Mouse (Mus musculus) hindbrain, embryonic 11.5 days (tissue): ENCODE results near the gene E2f7. TPM values are rescaled to one million over a fixed set of nuclear protein-coding genes. Genes with fewer than 3 reads are reported as not detected.

Experiments used
- ATAC-seq: fragments of 200-750 bp; cut with Nextera tagmentation; 2 replicates; pipeline ENCODE4 v1.8.0; 2017; ENCODE audit warnings: mild to moderate bottlenecking, moderate TSS enrichment, moderate library complexity; ENCODE audit not compliant: low FRiP score
- DNase-seq: peaks from one replicate; pipeline ENCODE4 v3.0.0-alpha.2; 2015; ENCODE audit warnings: low spot score
- H3K27ac ChIP-seq: fragments of 300-500 bp; sonication (generic); 2 replicates; pipeline ENCODE4 v1.5.1; 2014; ENCODE audit warnings: mild to moderate bottlenecking, low read depth, low read length
- H3K27me3 ChIP-seq: fragments of 300-500 bp; sonication (generic); 2 replicates; pipeline ENCODE4 v1.6.1; 2014; ENCODE audit warnings: mild to moderate bottlenecking, low read length, moderate library complexity, mixed read lengths; ENCODE audit not compliant: control insufficient read depth, insufficient read depth
- H3K36me3 ChIP-seq: fragments of 300-500 bp; sonication (generic); 2 replicates; pipeline ENCODE4 v1.6.1; 2014; ENCODE audit warnings: mild to moderate bottlenecking, low read length, moderate library complexity, mixed read lengths; ENCODE audit not compliant: control insufficient read depth, insufficient read depth
- H3K4me1 ChIP-seq: fragments of 300-500 bp; sonication (generic); replicated peaks from 2 replicates; pipeline ENCODE4 v1.6.1; 2014; ENCODE audit warnings: low read length, mixed read lengths; ENCODE audit not compliant: control insufficient read depth, insufficient read depth
- H3K4me2 ChIP-seq: fragments of 300-500 bp; sonication (generic); replicated peaks from 2 replicates; pipeline ENCODE4 v1.6.1; 2014; ENCODE audit warnings: mild to moderate bottlenecking, low read depth, low read length
- H3K4me3 ChIP-seq: fragments of 300-500 bp; sonication (generic); 2 replicates; pipeline ENCODE4 v1.5.1; 2014; ENCODE audit warnings: low read depth, low read length
- H3K9ac ChIP-seq: fragments of 300-500 bp; sonication (generic); 2 replicates; pipeline ENCODE4 v1.6.1; 2014; ENCODE audit warnings: low read depth, low read length
- H3K9me3 ChIP-seq: fragments of 300-500 bp; sonication (generic); 2 replicates; pipeline ENCODE4 v1.6.1; 2016; ENCODE audit warnings: low read length; ENCODE audit not compliant: control insufficient read depth
- WGBS: fragments of 180-500 bp; shearing (Covaris S2); extraction: QIAGEN DNeasy Blood & Tissue Kit; methylation state at CpG from one replicate; pipeline ENCODE4 v1.1.7; 2014; 5-methylcytosine and 5-hydroxymethylcytosine counted together
- polyA plus RNA-seq: library from polyadenylated mRNA; unstranded; fragments of >200 nt; fragmentation: Nextera tagmentation; extraction: Ambion mirVana; gene quantifications from 2 replicates; pipeline ENCODE4 v1.2.1, GENCODE M21; 2014

Gene E2f7
- polyA plus RNA-seq: 28.6 and 30.8 TPM in 2 replicates

DNA sequence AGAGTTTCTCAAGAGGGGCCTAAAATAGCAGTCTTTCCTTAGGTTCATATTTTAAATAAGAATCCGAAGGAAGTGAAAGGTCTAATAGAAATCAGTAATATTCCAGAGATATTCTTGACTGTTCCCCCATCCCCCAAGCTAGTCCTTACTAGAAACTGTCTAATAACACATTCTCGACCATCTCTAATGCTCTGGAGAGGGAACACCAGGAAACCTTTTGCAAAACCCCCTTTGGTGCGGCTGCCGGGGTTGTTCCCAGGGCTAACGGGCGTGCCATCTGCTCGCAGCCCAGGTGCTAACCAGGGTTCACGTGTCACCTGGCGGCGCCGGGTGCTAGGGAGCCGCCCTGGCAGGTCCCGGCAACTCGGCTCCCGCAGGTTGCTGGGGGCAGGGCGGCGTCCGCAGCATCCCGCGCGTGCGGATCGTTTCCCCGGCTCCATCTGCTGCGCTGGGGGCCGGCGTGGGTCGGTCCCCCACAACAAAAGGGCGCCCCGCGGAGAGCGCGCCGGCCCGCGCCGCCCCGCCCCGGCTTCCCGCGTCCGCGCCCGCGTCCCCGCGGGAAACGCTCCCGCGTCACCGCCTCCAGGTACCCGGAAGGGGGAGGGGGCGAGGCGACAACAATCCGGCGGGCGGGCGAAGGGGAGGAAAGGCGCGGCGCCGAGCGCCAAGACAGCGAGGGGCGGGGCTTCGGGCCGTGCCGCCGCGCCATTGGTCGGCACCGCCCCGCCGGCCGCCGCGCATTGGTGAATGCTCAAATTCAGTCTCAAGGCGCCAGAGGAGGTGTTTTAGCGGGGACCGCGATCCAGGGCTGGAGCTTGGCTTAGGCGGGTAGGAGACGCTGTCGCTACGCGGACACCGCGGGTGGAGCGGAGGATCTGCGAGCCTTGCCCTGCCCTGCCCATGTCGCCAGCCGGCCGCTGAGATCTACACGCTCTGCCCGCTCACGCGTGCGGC lies at the start of gene E2f7:
TSS of gene E2f7 (plus strand) at position 754 of the 954 bp plus-strand sequence.
- peak within 1 kb of the TSS; percentile 78 for H3K27ac ChIP-seq
- H3K4me1 ChIP-seq: peaks cover 5% of the 10 kb centered on the region; the same call in 1 of the 2 replicates
- ATAC-seq (peak; percentile 98), DNase-seq (peak; percentile 97)
- peak within 1 kb of the TSS; percentile 90 for H3K4me2 ChIP-seq
- peak within 1 kb of the TSS; percentile 88 for H3K9ac ChIP-seq
- H3K27me3 ChIP-seq: no peaks in the 10 kb centered on the region
- 1% methylated on average over 91 of the region's 98 CpGs for WGBS
- H3K36me3 ChIP-seq: no peaks in the 10 kb centered on the region
- no peaks in the 10 kb centered on the region for H3K9me3 ChIP-seq
- H3K4me3 ChIP-seq: peak within 1 kb of the TSS; percentile 83

DNA sequence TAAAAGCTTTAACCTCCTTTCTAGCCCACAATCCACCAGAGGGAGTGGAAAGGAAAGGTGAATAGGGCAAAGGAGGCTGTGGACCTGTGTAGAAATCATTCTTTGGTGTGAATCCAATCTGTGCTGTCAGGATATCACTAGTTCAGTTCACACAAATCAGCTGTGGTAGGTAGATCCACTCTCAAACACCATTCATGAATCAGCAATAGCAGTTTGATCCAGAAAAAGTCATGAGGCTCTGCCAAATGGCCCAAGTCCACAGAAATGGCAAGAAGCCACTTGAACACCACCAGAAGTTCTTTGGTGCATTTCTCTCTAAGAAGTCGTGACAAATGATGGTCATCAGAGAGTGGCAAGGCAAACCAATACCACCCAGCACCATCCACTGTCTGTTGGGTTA lies 44.0 kb upstream of the E2f7 start:
- Histone ChIP-seq H3K4me2 (no peak overlapping the region), H3K36me3 (no peaks in the 10 kb centered on the region), H3K4me1 (no peaks in the 10 kb centered on the region), H3K4me3 (no peak overlapping the region), H3K9me3 (no peaks in the 10 kb centered on the region), H3K27me3 (no peaks in the 10 kb centered on the region), H3K9ac (no peak overlapping the region), H3K27ac (no peak overlapping the region)
- DNase-seq: no peak
- WGBS: 85% methylated on average over 1 of the region's 1 CpGs
- no peak for ATAC-seq

DNA sequence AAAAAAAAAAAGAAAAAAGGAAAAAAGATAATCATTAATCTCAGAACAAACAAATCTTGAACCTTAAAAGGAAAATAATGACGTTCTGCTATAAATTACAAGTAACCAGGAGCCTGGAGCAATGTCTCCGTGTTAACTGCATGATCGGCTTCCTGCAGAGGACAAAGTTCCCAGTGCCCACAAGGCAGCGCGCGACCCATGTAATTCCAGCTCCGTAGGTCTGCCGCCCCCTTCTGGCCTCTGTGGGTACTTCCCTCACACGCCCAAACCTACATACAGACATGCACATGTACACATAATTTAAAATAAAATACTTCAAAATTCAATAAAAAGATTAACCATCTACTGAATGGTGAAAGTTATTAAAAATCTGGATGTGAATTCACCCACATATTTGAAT lies 39.6 kb upstream of the E2f7 start:
- Histone ChIP-seq H3K4me2 (no peak overlapping the region), H3K27ac (no peak overlapping the region), H3K4me3 (no peak overlapping the region), H3K36me3 (no peaks in the 10 kb centered on the region), H3K27me3 (no peaks in the 10 kb centered on the region), H3K9me3 (no peaks in the 10 kb centered on the region), H3K9ac (no peak overlapping the region), H3K4me1 (no peaks in the 10 kb centered on the region)
- peak; percentile 29 for DNase-seq
- no peak for ATAC-seq
- WGBS: 56% methylated on average over 9 of the region's 9 CpGs

GRCm38 (mm10) chr10:110707390-110708113 lies 37.7 kb upstream of the E2f7 start:
- Histone ChIP-seq H3K9ac (no peak overlapping the region), H3K4me1 (no peaks in the 10 kb centered on the region), H3K27ac (no peak overlapping the region), H3K27me3 (no peaks in the 10 kb centered on the region), H3K9me3 (no peaks in the 10 kb centered on the region), H3K4me2 (no peak overlapping the region), H3K4me3 (no peak overlapping the region), H3K36me3 (no peaks in the 10 kb centered on the region)
- DNase-seq (peak; percentile 21), ATAC-seq (no peak)
- WGBS: 48% methylated on average over 16 of the region's 16 CpGs

- no peaks in the 10 kb centered on the region for H3K36me3 ChIP-seq
- DNase-seq: no peak
- H3K4me2 ChIP-seq: no peak overlapping the region
- H3K4me1 ChIP-seq: no peaks in the 10 kb centered on the region
- ATAC-seq: no peak
- H3K27ac ChIP-seq: no peak overlapping the region
- H3K4me3 ChIP-seq: no peak overlapping the region
- H3K9me3 ChIP-seq: no peaks in the 10 kb centered on the region
- WGBS: 81% methylated on average over 10 of the region's 10 CpGs
- H3K27me3 ChIP-seq: no peaks in the 10 kb centered on the region
- H3K9ac ChIP-seq: no peak overlapping the region
Measured at GRCm38 (mm10) chr10:110716887-110717286, 28.4 kb upstream of the E2f7 start.

GRCm38 (mm10) chr10:110726431-110726830 lies 18.8 kb upstream of the E2f7 start:
- Histone ChIP-seq H3K9ac (no peak overlapping the region), H3K9me3 (no peaks in the 10 kb centered on the region), H3K4me2 (no peak overlapping the region), H3K36me3 (no peaks in the 10 kb centered on the region), H3K4me3 (no peak overlapping the region), H3K27me3 (no peaks in the 10 kb centered on the region), H3K27ac (no peak overlapping the region), H3K4me1 (no peaks in the 10 kb centered on the region)
- no peak for ATAC-seq
- WGBS: 81% methylated on average over 15 of the region's 15 CpGs
- no peak for DNase-seq

- Histone ChIP-seq H3K36me3 (no peaks in the 10 kb centered on the region), H3K4me3 (no peak overlapping the region), H3K27ac (no peak overlapping the region), H3K9ac (no peak overlapping the region), H3K4me1 (no peaks in the 10 kb centered on the region), H3K4me2 (no peak overlapping the region), H3K27me3 (no peaks in the 10 kb centered on the region), H3K9me3 (no peaks in the 10 kb centered on the region)
- ATAC-seq (no peak; the same call in 1 of the 2 replicates), DNase-seq (peak; percentile 79)
- WGBS: 65% methylated on average over 4 of the region's 4 CpGs
Measured at GRCm38 (mm10) chr10:110727816-110728215, 17.4 kb upstream of the E2f7 start.

DNA sequence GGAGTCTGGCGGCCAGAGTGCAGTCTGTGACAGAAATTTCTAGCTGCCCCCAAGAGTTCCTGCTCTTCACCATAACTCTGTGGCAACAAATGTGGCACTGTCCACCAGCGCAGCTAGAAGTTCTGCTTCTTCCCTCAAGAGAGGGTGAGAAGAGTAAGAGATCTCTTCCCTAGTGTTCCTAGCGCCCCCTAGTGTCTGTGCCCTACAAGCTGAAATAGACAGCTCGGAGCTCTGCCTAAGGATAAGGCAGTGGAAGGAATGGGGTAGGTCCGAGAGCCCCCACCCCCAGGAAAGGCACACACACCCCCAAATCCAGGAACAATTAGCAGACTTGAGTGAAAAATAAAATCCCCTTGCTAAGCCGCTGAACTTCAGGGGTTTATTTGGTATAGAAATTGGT lies 11.9 kb upstream of the E2f7 start:
- Histone ChIP-seq H3K9ac (no peak overlapping the region), H3K4me3 (no peak overlapping the region), H3K4me2 (no peak overlapping the region), H3K27ac (no peak overlapping the region), H3K4me1 (no peaks in the 10 kb centered on the region), H3K36me3 (no peaks in the 10 kb centered on the region), H3K27me3 (no peaks in the 10 kb centered on the region), H3K9me3 (no peaks in the 10 kb centered on the region)
- WGBS: 26% methylated on average over 6 of the region's 6 CpGs
- ATAC-seq (peak; percentile 61; the same call in 1 of the 2 replicates), DNase-seq (peak; percentile 82)
